Mouse (Mus musculus) embryonic facial prominence, embryonic 13.5 days (tissue): ENCODE data around the gene Kcnh1. TPM values are rescaled to one million over a fixed set of nuclear protein-coding genes. Genes with fewer than 3 reads are reported as not detected.

Experiments
- ATAC-seq: fragments of 200-750 bp; cut with Nextera tagmentation; 2 replicates; pipeline ENCODE4 v1.8.0; 2017; ENCODE audit warnings: low read depth; ENCODE audit not compliant: insufficient number of reproducible peaks, insufficient read depth, low FRiP score, low TSS enrichment
- H3K27ac ChIP-seq: fragments of 300-500 bp; sonication (generic); 2 replicates; pipeline ENCODE4 v1.5.1; 2015; ENCODE audit warnings: moderate library complexity, mild to moderate bottlenecking, inconsistent platforms
- H3K27me3 ChIP-seq: fragments of 300-500 bp; sonication (generic); 2 replicates; pipeline ENCODE4 v1.6.1; 2015; ENCODE audit warnings: mild to moderate bottlenecking, inconsistent platforms
- H3K36me3 ChIP-seq: fragments of 300-500 bp; sonication (generic); 2 replicates; pipeline ENCODE4 v1.6.1; 2015; ENCODE audit warnings: mild to moderate bottlenecking, inconsistent platforms
- H3K4me1 ChIP-seq: fragments of 300-500 bp; sonication (generic); 2 replicates; pipeline ENCODE4 v1.6.1; 2015; ENCODE audit warnings: inconsistent platforms
- H3K4me2 ChIP-seq: fragments of 300-500 bp; sonication (generic); 2 replicates; pipeline ENCODE4 v1.6.1; 2015; ENCODE audit warnings: moderate library complexity, mild to moderate bottlenecking, inconsistent platforms
- H3K4me3 ChIP-seq: fragments of 300-500 bp; sonication (generic); 2 replicates; pipeline ENCODE4 v1.5.1; 2015; ENCODE audit warnings: mild to moderate bottlenecking, inconsistent platforms
- H3K9ac ChIP-seq: fragments of 300-500 bp; sonication (generic); 2 replicates; pipeline ENCODE4 v1.6.1; 2015; ENCODE audit warnings: mild to moderate bottlenecking, inconsistent platforms
- H3K9me3 ChIP-seq: fragments of 300-500 bp; sonication (generic); 2 replicates; pipeline ENCODE4 v1.6.1; 2016; ENCODE audit warnings: inconsistent platforms
- WGBS: fragments of 180-500 bp; shearing (Covaris S2); methylation state at CpG from one replicate; pipeline ENCODE4 v1.1.7; 2015; ENCODE audit warnings: mixed read lengths; 5-methylcytosine and 5-hydroxymethylcytosine counted together
- polyA plus RNA-seq: library from polyadenylated mRNA; unstranded; fragments of >200 nt; fragmentation: Nextera tagmentation; extraction: Ambion mirVana; gene quantifications from 2 replicates; pipeline ENCODE4 v1.2.1, GENCODE M21; 2015

The Kcnh1 gene
- polyA plus RNA-seq, 1 experiment from 2014 or later = 1.3 TPM

DNA sequence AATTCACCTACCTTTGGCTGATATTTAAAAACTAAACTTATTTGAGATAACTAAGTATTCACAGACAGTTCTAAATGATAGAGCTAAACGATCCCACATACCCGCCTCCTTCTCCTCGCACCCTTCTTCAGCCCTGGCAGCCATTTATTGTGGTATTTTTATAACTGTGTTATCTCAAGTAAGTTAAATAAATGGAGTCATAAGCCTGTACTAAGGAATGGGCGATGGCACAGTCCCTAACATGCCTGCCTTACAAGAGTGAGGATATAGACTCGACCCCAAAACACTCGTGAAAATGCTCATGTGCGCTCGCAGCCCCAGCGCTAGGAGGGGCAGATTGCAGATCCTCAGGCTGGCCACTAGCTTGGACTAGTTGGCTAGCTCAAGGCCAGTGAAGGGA is 79.3 kb downstream of the Kcnh1 start:
- no peaks in the 10 kb centered on the region for H3K9me3 ChIP-seq
- H3K27ac ChIP-seq = no peak overlapping the region
- H3K4me3 ChIP-seq = no peak overlapping the region
- no peaks in the 10 kb centered on the region for H3K27me3 ChIP-seq
- H3K36me3 ChIP-seq = no peaks in the 10 kb centered on the region
- WGBS = 89% methylated on average over 9 of the region's 9 CpGs
- ATAC-seq = no peak
- no peak overlapping the region for H3K9ac ChIP-seq
- no peak overlapping the region for H3K4me2 ChIP-seq
- H3K4me1 ChIP-seq = peaks cover 6% of the 10 kb centered on the region

GRCm38 (mm10) chr1:192277801-192278385 is 87.3 kb downstream of the Kcnh1 start:
- ATAC-seq = 0 out of 2 replicates have a peak, but pooled peaks have one; percentile 17
- Histone ChIP-seq H3K4me1 (no peaks in the 10 kb centered on the region), H3K9me3 (no peaks in the 10 kb centered on the region), H3K27ac (no peak overlapping the region), H3K36me3 (no peaks in the 10 kb centered on the region), H3K9ac (no peak overlapping the region), H3K4me2 (no peak overlapping the region), H3K4me3 (no peak overlapping the region), H3K27me3 (no peaks in the 10 kb centered on the region)
- 50% methylated on average over 5 of the region's 5 CpGs for WGBS

- WGBS = 57% methylated on average over 3 of the region's 3 CpGs
- Histone ChIP-seq H3K4me1 (no peaks in the 10 kb centered on the region), H3K27me3 (no peaks in the 10 kb centered on the region), H3K4me3 (no peak overlapping the region), H3K4me2 (no peak overlapping the region), H3K9ac (no peak overlapping the region), H3K36me3 (no peaks in the 10 kb centered on the region), H3K27ac (no peak overlapping the region), H3K9me3 (no peaks in the 10 kb centered on the region)
- ATAC-seq = no peak
Observed at GRCm38 (mm10) chr1:192284340-192284739, 93.8 kb downstream of the Kcnh1 start.

- no peaks in the 10 kb centered on the region for H3K27me3 ChIP-seq
- no peak overlapping the region for H3K9ac ChIP-seq
- WGBS = 58% methylated on average over 3 of the region's 3 CpGs
- no peak for ATAC-seq
- no peaks in the 10 kb centered on the region for H3K9me3 ChIP-seq
- H3K36me3 ChIP-seq = no peaks in the 10 kb centered on the region
- H3K4me3 ChIP-seq = no peak overlapping the region
- H3K4me1 ChIP-seq = no peaks in the 10 kb centered on the region
- no peak overlapping the region for H3K4me2 ChIP-seq
- H3K27ac ChIP-seq = no peak overlapping the region
Observed at GRCm38 (mm10) chr1:192284950-192285349, 94.4 kb downstream of the Kcnh1 start.

GRCm38 (mm10) chr1:192288456-192288855 is 97.9 kb downstream of the Kcnh1 start:
- Histone ChIP-seq H3K9ac (no peak overlapping the region), H3K27me3 (no peaks in the 10 kb centered on the region), H3K27ac (no peak overlapping the region), H3K36me3 (no peaks in the 10 kb centered on the region), H3K4me3 (no peak overlapping the region), H3K4me2 (no peak overlapping the region), H3K9me3 (no peaks in the 10 kb centered on the region), H3K4me1 (no peaks in the 10 kb centered on the region)
- no peak for ATAC-seq
- 86% methylated on average over 8 of the region's 8 CpGs for WGBS

- no peaks in the 10 kb centered on the region for H3K9me3 ChIP-seq
- ATAC-seq = no peak
- no peak overlapping the region for H3K4me3 ChIP-seq
- H3K27me3 ChIP-seq = no peaks in the 10 kb centered on the region
- 60% methylated on average over 3 of the region's 3 CpGs for WGBS
- no peaks in the 10 kb centered on the region for H3K36me3 ChIP-seq
- H3K9ac ChIP-seq = no peak overlapping the region
- no peak overlapping the region for H3K4me2 ChIP-seq
- H3K27ac ChIP-seq = no peak overlapping the region
- no peaks in the 10 kb centered on the region for H3K4me1 ChIP-seq
Observed at GRCm38 (mm10) chr1:192291286-192291685, 100.7 kb downstream of the Kcnh1 start.

DNA sequence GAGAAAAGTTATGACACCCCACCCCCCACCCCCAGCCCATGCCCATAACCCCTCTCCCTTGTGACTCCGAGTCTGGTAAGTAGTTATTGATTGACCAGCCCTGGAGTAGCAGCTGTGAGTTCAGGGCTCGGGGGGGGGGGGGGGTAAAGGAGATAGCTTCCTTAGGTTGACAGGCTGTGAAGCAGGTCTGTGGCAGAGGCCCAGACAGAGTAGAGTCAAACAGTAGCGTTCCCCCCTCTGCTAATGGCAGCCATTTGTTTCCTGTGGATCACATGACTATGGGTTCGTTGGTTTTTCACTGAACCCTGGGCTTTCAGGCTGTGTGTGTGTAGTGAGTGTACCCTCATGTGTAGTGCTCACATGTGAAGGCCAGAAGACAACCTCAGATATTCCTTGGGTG is 102.8 kb downstream of the Kcnh1 start:
- no peaks in the 10 kb centered on the region for H3K27me3 ChIP-seq
- H3K4me2 ChIP-seq = no peak overlapping the region
- H3K4me1 ChIP-seq = no peaks in the 10 kb centered on the region
- no peaks in the 10 kb centered on the region for H3K9me3 ChIP-seq
- WGBS = 63% methylated on average over 4 of the region's 4 CpGs
- H3K9ac ChIP-seq = no peak overlapping the region
- ATAC-seq = no peak
- no peak overlapping the region for H3K27ac ChIP-seq
- H3K36me3 ChIP-seq = no peaks in the 10 kb centered on the region
- H3K4me3 ChIP-seq = no peak overlapping the region

DNA sequence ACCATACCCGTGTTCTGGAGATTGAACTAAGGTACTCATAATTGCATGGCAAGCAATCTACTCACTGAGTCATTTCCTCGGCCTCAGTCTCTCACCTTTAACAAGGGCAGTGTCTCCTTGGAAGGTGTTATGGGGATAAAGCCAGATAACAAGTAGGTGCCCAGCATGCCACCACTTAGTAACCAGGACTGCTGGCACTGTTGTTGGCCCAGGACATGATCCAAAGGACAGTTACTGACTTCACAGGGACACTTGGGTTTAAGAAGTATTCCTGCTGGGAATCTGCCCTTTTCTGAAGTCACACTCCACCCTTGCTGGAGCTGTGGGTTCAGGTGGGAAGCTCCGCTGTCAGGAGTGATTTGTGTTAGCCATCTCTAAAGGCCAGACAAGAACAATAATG is 103.3 kb downstream of the Kcnh1 start:
- Histone ChIP-seq H3K4me1 (no peaks in the 10 kb centered on the region), H3K9me3 (no peaks in the 10 kb centered on the region), H3K36me3 (no peaks in the 10 kb centered on the region), H3K27ac (no peak overlapping the region), H3K9ac (no peak overlapping the region), H3K27me3 (no peaks in the 10 kb centered on the region), H3K4me3 (no peak overlapping the region), H3K4me2 (no peak overlapping the region)
- 85% methylated on average over 3 of the region's 3 CpGs for WGBS
- ATAC-seq = no peak

DNA sequence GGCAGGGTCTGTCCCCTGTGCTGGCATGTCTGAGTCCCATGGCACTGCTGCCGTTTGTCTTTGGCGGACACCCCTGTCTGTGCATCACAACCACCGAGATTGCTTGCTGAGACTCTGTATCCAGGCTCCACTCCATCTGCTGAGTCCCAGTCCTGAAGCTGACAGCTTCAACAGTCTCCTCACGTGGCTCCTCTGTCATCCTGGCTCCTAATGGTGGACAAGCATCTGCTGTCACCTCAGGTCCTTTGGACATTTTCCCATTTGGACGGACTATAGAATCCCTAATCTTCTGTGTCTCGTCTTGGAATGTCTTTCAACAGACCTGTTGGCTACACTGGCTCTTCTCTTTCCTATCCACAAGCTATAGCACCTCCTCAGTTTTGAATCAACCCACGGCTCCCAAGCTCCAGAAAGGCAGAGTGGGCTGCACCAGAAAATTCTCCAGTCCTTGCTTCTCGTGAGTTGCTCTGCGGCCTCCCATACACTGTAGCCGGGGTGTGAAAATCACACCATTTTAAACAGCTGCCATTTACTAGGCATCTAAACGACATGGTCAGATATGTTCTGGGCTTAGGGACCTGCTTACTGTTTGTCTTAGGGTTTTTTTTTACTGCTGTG is 104.8 kb downstream of the Kcnh1 start:
- 84% methylated on average over 11 of the region's 11 CpGs for WGBS
- ATAC-seq = no peak
- Histone ChIP-seq H3K4me3 (no peak overlapping the region), H3K4me1 (no peaks in the 10 kb centered on the region), H3K4me2 (no peak overlapping the region), H3K9ac (no peak overlapping the region), H3K27ac (no peak overlapping the region), H3K27me3 (no peaks in the 10 kb centered on the region), H3K9me3 (no peaks in the 10 kb centered on the region), H3K36me3 (no peaks in the 10 kb centered on the region)

GRCm38 (mm10) chr1:192295902-192296301 is 105.3 kb downstream of the Kcnh1 start:
- Histone ChIP-seq H3K4me1 (no peaks in the 10 kb centered on the region), H3K27ac (no peak overlapping the region), H3K4me3 (no peak overlapping the region), H3K36me3 (no peaks in the 10 kb centered on the region), H3K27me3 (no peaks in the 10 kb centered on the region), H3K4me2 (no peak overlapping the region), H3K9me3 (no peaks in the 10 kb centered on the region), H3K9ac (no peak overlapping the region)
- ATAC-seq = no peak

DNA sequence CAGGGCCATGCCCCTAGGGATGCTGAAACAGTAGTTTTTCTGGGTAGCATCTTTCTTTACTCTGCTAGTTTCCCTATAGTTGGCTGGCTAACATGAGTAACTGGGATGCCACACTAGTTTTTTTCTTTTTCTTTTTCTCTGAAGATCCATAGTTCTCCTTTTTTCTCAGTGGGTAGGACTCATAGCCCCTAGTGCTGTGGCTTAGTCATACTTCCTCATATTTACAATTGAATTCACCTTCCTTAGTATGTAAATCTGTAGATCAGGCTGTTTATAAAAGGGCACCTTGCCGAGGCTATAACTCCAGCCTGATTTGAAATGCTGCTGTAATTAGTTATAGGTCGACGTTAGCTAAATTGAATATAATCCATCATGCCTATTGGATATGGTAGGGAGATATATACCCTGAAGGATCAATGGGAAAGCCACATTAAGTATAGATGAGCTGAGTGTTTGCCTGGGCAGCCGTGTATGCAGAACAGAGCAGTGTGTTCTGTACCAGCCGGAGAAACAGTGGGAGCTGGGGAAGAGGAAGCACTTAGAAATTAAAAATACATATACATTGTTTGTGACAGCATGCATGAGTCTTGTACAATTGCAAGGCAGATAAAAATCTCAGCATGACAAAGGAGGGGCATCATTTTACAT is 107.0 kb downstream of the Kcnh1 start:
- 67% methylated on average over 5 of the region's 5 CpGs for WGBS
- H3K9me3 ChIP-seq = no peaks in the 10 kb centered on the region
- no peak for ATAC-seq

DNA sequence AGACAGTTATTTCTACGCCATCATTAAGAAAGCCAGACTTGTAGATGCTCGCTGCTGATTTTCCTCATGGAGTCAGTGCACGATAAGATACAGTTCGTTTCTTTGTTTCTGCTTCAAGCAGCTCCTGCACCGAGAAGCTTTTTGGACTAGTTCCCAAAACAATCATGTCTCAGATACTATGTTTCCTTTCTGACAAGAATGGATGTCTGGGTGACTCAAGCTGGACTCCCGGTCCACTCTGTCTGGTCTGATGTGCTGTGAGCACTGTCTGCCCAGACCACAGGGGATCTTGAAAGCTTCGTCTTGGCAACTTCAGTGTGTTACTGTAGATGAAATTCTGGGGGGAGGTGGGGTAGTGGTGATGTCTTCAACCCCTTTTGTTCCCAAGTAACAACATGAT is 109.8 kb downstream of the Kcnh1 start:
- Histone ChIP-seq H3K9ac (no peak overlapping the region), H3K27ac (no peak overlapping the region), H3K4me1 (no peaks in the 10 kb centered on the region), H3K9me3 (no peaks in the 10 kb centered on the region), H3K36me3 (no peaks in the 10 kb centered on the region), H3K4me2 (no peak overlapping the region), H3K4me3 (no peak overlapping the region), H3K27me3 (no peaks in the 10 kb centered on the region)
- no peak for ATAC-seq
- WGBS = 77% methylated on average over 7 of the region's 7 CpGs

More for the DNA sequence above, 107.0 kb downstream of the Kcnh1 start:
- Histone ChIP-seq H3K36me3 (no peaks in the 10 kb centered on the region), H3K9ac (no peak overlapping the region), H3K27ac (no peak overlapping the region), H3K4me1 (no peaks in the 10 kb centered on the region), H3K27me3 (no peaks in the 10 kb centered on the region), H3K4me2 (no peak overlapping the region), H3K4me3 (no peak overlapping the region)
